Mouse (Mus musculus) heart, adult 2 months (tissue): ENCODE data around the gene Htr6. TPM values are rescaled to one million over a fixed set of nuclear protein-coding genes. Genes with fewer than 3 reads are reported as not detected.
A peak's percentile ranks its signal among the peaks of the same experiment; 100 is the strongest.

Source experiments
- DNase-seq, 2 experiments: peaks; one replicate each; pipeline ENCODE4 v3.0.0; 2021
- H3K27ac ChIP-seq: fragments of 200-600 bp; 2 replicates; pipeline ENCODE4 v1.8.1; 2022
- H3K27me3 ChIP-seq: fragments of 200-500 bp; 2 replicates; pipeline ENCODE4 v1.6.1; 2012; ENCODE audit warnings: mild to moderate bottlenecking, low read length, inconsistent platforms, mixed read lengths; ENCODE audit not compliant: control insufficient read depth, insufficient read depth
- H3K36me3 ChIP-seq: fragments of 200-500 bp; 2 replicates; pipeline ENCODE4 v1.6.1; 2012; ENCODE audit warnings: low read length, inconsistent platforms; ENCODE audit not compliant: control insufficient read depth, insufficient read depth
- H3K4me1 ChIP-seq: fragments of 200-500 bp; 2 replicates; pipeline ENCODE4 v1.6.1; 2011; ENCODE audit warnings: low read length; ENCODE audit not compliant: control insufficient read depth, insufficient read depth
- H3K4me3 ChIP-seq: fragments of 200-600 bp; 2 replicates; pipeline ENCODE4 v1.8.1; 2022
- H3K79me2 ChIP-seq: fragments of 200-500 bp; replicated peaks from 2 replicates; pipeline ENCODE4 v1.6.1; 2012; ENCODE audit warnings: mild to moderate bottlenecking, inconsistent platforms, low read length, moderate library complexity, mixed read lengths; ENCODE audit not compliant: control insufficient read depth, insufficient read depth
- H3K9ac ChIP-seq: fragments of 200-500 bp; 2 replicates; pipeline ENCODE4 v1.6.1; 2012; ENCODE audit warnings: low read depth, mild to moderate bottlenecking, control low read depth, inconsistent platforms, low read length, mixed read lengths
- CTCF ChIP-seq: fragments of 200-600 bp; IDR thresholded peaks from 2 replicates; pipeline ENCODE4 v1.8.1; 2022; ENCODE audit warnings: antibody characterized with exemption, mild to moderate bottlenecking, moderate library complexity
- EP300 ChIP-seq: fragments of 200-500 bp; IDR thresholded peaks from 2 replicates; pipeline ENCODE4 v1.6.1; 2011; ENCODE audit warnings: low read depth, low read length, control low read depth; ENCODE audit not compliant: insufficient read depth
- POLR2A ChIP-seq: fragments of 200-500 bp; IDR thresholded peaks from 2 replicates; pipeline ENCODE4 v1.6.1; 2011; ENCODE audit warnings: mild to moderate bottlenecking, low read depth, low read length, control low read depth; ENCODE audit not compliant: insufficient read depth
- WGBS: fragments of 180-500 bp; shearing (Covaris S2); methylation state at CpG from one replicate; pipeline ENCODE4 v1.1.7; 2018; 5-methylcytosine and 5-hydroxymethylcytosine counted together
- intact Hi-C: fragments of 180-260 bp; cut with DNase I; formaldehyde crosslinking; loops from one replicate; pipeline ENCODE4 v1.15.1; 2025
- polyA plus RNA-seq: library from polyadenylated mRNA; depleted of rRNA; stranded (reverse); fragments of >200 nt; gene quantifications from 2 replicates; pipeline ENCODE4 v1.2.3, GENCODE M21; 2012
- total RNA-seq, 2 experiments: library from RNA; stranded (reverse); gene quantifications; 2 replicates each; pipeline ENCODE4 v1.2.3; 2021

The Htr6 gene
- total and polyA plus RNA-seq, 3 experiments, result not detected

GRCm38 (mm10) chr4:139078726-139079125 lies 3.4 kb upstream of the Htr6 start:
- H3K4me1 ChIP-seq, result no peaks in the 10 kb centered on the region; the same call in none of the 2 replicates
- TF ChIP-seq EP300, result no peak
- peak; percentile 49 for TF ChIP-seq CTCF
- no peak for TF ChIP-seq POLR2A
- no peak overlapping the region for H3K9ac ChIP-seq
- H3K27me3 ChIP-seq, result peaks cover 6% of the 10 kb centered on the region; the same call in 1 of the 2 replicates
- 22% methylated on average over 4 of the region's 4 CpGs for WGBS
- no peaks in the 10 kb centered on the region for H3K79me2 ChIP-seq
- H3K27ac ChIP-seq, result no peak overlapping the region
- DNase-seq, result no peak
- intact Hi-C loops, result loop anchor here (2.0 kb wide), 1 partner anchor 156 kb away; no protein-coding TSS in a partner anchor
- H3K4me3 ChIP-seq, result no peak overlapping the region
- no peaks in the 10 kb centered on the region for H3K36me3 ChIP-seq

DNA sequence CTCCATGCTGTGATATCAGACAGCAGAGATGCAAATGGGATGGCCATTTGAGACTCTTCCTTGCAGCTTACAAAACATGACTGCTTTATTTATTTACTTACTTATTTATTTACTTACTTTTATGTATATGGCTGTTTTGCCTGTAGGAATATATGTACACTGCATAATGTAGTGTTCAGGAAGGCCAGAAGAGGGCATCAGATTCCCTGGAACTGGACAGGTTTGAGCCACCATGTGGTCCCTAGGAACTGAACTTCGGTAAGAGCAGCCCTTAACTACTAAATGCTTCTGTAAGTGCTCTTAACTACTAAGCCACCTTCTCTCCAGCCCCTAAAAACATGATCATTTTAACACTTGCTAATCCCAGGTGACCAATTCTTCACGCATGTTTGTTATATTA lies 2.9 kb upstream of the Htr6 start:
- Histone ChIP-seq H3K27me3 (peaks cover 6% of the 10 kb centered on the region; the same call in 1 of the 2 replicates), H3K4me3 (no peak overlapping the region), H3K27ac (no peak overlapping the region), H3K9ac (no peak overlapping the region), H3K4me1 (no peaks in the 10 kb centered on the region; the same call in none of the 2 replicates), H3K79me2 (no peaks in the 10 kb centered on the region), H3K36me3 (no peaks in the 10 kb centered on the region)
- intact Hi-C loops, result loop anchor here (2.0 kb wide), 1 partner anchor 156 kb away; no protein-coding TSS in a partner anchor
- WGBS, result 37% methylated on average over 2 of the region's 2 CpGs
- TF ChIP-seq POLR2A (no peak), CTCF (peak; percentile 58), EP300 (no peak)
- DNase-seq, result no peak

GRCm38 (mm10) chr4:139075915-139076314 lies 545 bp upstream of the Htr6 start:
- Histone ChIP-seq H3K27ac (no peak overlapping the region), H3K4me3 (no peak overlapping the region), H3K9ac (no peak overlapping the region), H3K27me3 (peaks cover 6% of the 10 kb centered on the region; the same call in 1 of the 2 replicates), H3K79me2 (no peaks in the 10 kb centered on the region), H3K36me3 (no peaks in the 10 kb centered on the region), H3K4me1 (no peaks in the 10 kb centered on the region; the same call in none of the 2 replicates)
- TF ChIP-seq EP300 (no peak), POLR2A (no peak), CTCF (peak; percentile 36)
- intact Hi-C loops, result no loop called here
- DNase-seq, result no peak
- 19% methylated on average over 5 of the region's 5 CpGs for WGBS

DNA sequence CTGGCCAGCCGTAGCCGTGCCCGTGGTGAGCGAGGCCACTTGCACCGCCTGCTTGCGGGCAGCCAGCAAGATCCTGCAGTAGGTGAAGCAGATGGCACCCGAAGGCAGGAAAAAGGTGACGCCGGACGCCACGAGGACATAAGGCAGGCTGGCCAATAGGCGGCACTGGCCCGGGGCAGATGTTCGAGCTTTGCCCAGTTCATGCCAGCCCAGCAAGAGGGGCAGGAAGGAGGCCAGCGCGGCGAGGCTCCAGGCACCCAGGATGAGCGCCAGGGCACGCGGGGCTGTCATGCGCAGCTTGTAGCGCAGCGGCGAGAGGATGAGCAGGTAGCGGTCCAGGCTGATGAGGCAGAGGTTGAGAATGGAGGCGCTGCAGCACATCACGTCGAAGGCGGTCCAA lies 1.3 kb downstream of the Htr6 start:
- intact Hi-C loops, result no loop called here
- no peaks in the 10 kb centered on the region; the same call in 1 of the 2 replicates for H3K4me1 ChIP-seq
- TF ChIP-seq POLR2A (no peak), CTCF (no peak), EP300 (no peak)
- no peak overlapping the region for H3K9ac ChIP-seq
- H3K79me2 ChIP-seq, result no peaks in the 10 kb centered on the region
- H3K27ac ChIP-seq, result no peak overlapping the region
- no peak overlapping the region for H3K4me3 ChIP-seq
- peak in 1 of 2 experiments; percentile 30 for DNase-seq
- peaks cover 6% of the 10 kb centered on the region; the same call in 1 of the 2 replicates for H3K27me3 ChIP-seq
- WGBS, result 24% methylated on average over 29 of the region's 29 CpGs
- H3K36me3 ChIP-seq, result no peaks in the 10 kb centered on the region

- no peak overlapping the region for H3K4me3 ChIP-seq
- no peak for DNase-seq
- intact Hi-C loops, result no loop called here
- H3K27ac ChIP-seq, result no peak overlapping the region
- no peak overlapping the region for H3K9ac ChIP-seq
- whole genome bisulfite sequencing, result 23% methylated on average over 4 of the region's 4 CpGs
- TF ChIP-seq CTCF (no peak), EP300 (no peak), POLR2A (no peak)
- H3K79me2 ChIP-seq, result no peaks in the 10 kb centered on the region
- no peaks in the 10 kb centered on the region for H3K4me1 ChIP-seq
- no peaks in the 10 kb centered on the region for H3K27me3 ChIP-seq
- H3K36me3 ChIP-seq, result no peaks in the 10 kb centered on the region
Measured at GRCm38 (mm10) chr4:139068287-139068686, 7.1 kb downstream of the Htr6 start.

GRCm38 (mm10) chr4:139064831-139065230 lies 10.5 kb downstream of the Htr6 start:
- no peak for DNase-seq
- no peak for TF ChIP-seq POLR2A
- no peak overlapping the region for H3K4me3 ChIP-seq
- H3K27ac ChIP-seq, result no peak overlapping the region
- WGBS, result 82% methylated on average over 5 of the region's 5 CpGs
- H3K4me1 ChIP-seq, result no peaks in the 10 kb centered on the region
- intact Hi-C loops, result no loop called here
- no peaks in the 10 kb centered on the region for H3K36me3 ChIP-seq
- H3K9ac ChIP-seq, result no peak overlapping the region
- H3K79me2 ChIP-seq, result no peaks in the 10 kb centered on the region
- H3K27me3 ChIP-seq, result no peaks in the 10 kb centered on the region
